Mouse (Mus musculus): ENCODE results near the gene Tmem143. TPM values are rescaled to one million over a fixed set of nuclear protein-coding genes. Genes with fewer than 3 reads are reported as not detected.

The Tmem143 gene
- polyA plus RNA-seq, 1 experiment from 2014 or later, result 8.7 TPM

GRCm38 (mm10) chr7:45914067-45914466, 17.3 kb downstream of the Tmem143 start:
- ATAC-seq (ENCODE audit: insufficient number of reproducible peaks, insufficient read depth, low FRiP score, low read depth), result no peak
- H3K9ac ChIP-seq (ENCODE audit: low read length), result no peak overlapping the region
- WGBS, result 83% methylated on average over 6 of the region's 6 CpGs

GRCm38 (mm10) chr7:45915011-45915410, 18.3 kb downstream of the Tmem143 start:
- Histone ChIP-seq H3K4me1 (ENCODE audit: control insufficient read depth in 2 of 2, insufficient read depth in 2 of 2, low read length in 2 of 2) (peaks cover 14 to 19% of the 10 kb centered on the region in 2 experiments), H3K9ac (ENCODE audit: low read length) (no peak overlapping the region), H3K36me3 (ENCODE audit: control insufficient read depth, insufficient read depth, low read length) (peaks cover 19% of the 10 kb centered on the region), H3K27me3 (ENCODE audit: control insufficient read depth, insufficient read depth, low read length) (no peaks in the 10 kb centered on the region), H3K9me3 (ENCODE audit: control insufficient read depth, low read length) (no peaks in the 10 kb centered on the region), H3K4me3 (ENCODE audit: control insufficient read depth in 1 of 2, insufficient read depth in 1 of 2, low read depth in 1 of 2, low read length in 2 of 2) (no peak overlapping the region), H3K27ac (replicated peaks in 1 of 2; ENCODE audit: control insufficient read depth in 1 of 2, insufficient read depth in 1 of 2, low read depth in 2 of 2, low read length in 2 of 2) (no peak overlapping the region), H3K4me2 (ENCODE audit: low read length) (no peak overlapping the region)
- no peak for ATAC-seq (ENCODE audit: insufficient number of reproducible peaks, insufficient read depth, low FRiP score, low read depth)
- 89% methylated on average over 5 of the region's 5 CpGs for WGBS

More at GRCm38 (mm10) chr7:45914067-45914466, 17.3 kb downstream of the Tmem143 start:
- H3K27ac ChIP-seq (replicated peaks in 1 of 2; ENCODE audit: control insufficient read depth in 1 of 2, insufficient read depth in 1 of 2, low read depth in 2 of 2, low read length in 2 of 2), result no peak overlapping the region
- no peak overlapping the region for H3K4me3 ChIP-seq (ENCODE audit: control insufficient read depth in 1 of 2, insufficient read depth in 1 of 2, low read depth in 1 of 2, low read length in 2 of 2)
- H3K4me1 ChIP-seq (ENCODE audit: control insufficient read depth in 2 of 2, insufficient read depth in 2 of 2, low read length in 2 of 2), result peaks cover 14 to 19% of the 10 kb centered on the region in 2 experiments
- H3K36me3 ChIP-seq (ENCODE audit: control insufficient read depth, insufficient read depth, low read length), result peaks cover 25% of the 10 kb centered on the region
- H3K9me3 ChIP-seq (ENCODE audit: control insufficient read depth, low read length), result no peaks in the 10 kb centered on the region
- H3K27me3 ChIP-seq (ENCODE audit: control insufficient read depth, insufficient read depth, low read length), result no peaks in the 10 kb centered on the region
- H3K4me2 ChIP-seq (ENCODE audit: low read length), result no peak overlapping the region

GRCm38 (mm10) chr7:45916056-45917003, 19.6 kb downstream of the Tmem143 start:
- peak; percentile 60 for ATAC-seq (ENCODE audit: insufficient number of reproducible peaks, insufficient read depth, low FRiP score, low read depth)
- H3K9me3 ChIP-seq (ENCODE audit: control insufficient read depth, low read length), result no peaks in the 10 kb centered on the region
- H3K9ac ChIP-seq (ENCODE audit: low read length), result peak overlapping the region; percentile 66
- H3K27ac ChIP-seq (replicated peaks in 1 of 2; ENCODE audit: control insufficient read depth in 1 of 2, insufficient read depth in 1 of 2, low read depth in 2 of 2, low read length in 2 of 2), result peak overlapping the region; percentile 31 to 34
- peak overlapping the region; percentile 34 for H3K4me3 ChIP-seq (ENCODE audit: control insufficient read depth in 1 of 2, insufficient read depth in 1 of 2, low read depth in 1 of 2, low read length in 2 of 2)
- peaks cover 14% of the 10 kb centered on the region for H3K36me3 ChIP-seq (ENCODE audit: control insufficient read depth, insufficient read depth, low read length)
- peaks cover 15 to 19% of the 10 kb centered on the region in 2 experiments for H3K4me1 ChIP-seq (ENCODE audit: control insufficient read depth in 2 of 2, insufficient read depth in 2 of 2, low read length in 2 of 2)
- no peaks in the 10 kb centered on the region for H3K27me3 ChIP-seq (ENCODE audit: control insufficient read depth, insufficient read depth, low read length)
- peak overlapping the region; percentile 61 for H3K4me2 ChIP-seq (ENCODE audit: low read length)
- WGBS, result 38% methylated on average over 26 of the region's 26 CpGs

GRCm38 (mm10) chr7:45917004-45917704, 20.4 kb downstream of the Tmem143 start:
- no peaks in the 10 kb centered on the region for H3K9me3 ChIP-seq (ENCODE audit: control insufficient read depth, low read length)
- WGBS, result 35% methylated on average over 13 of the region's 13 CpGs
- H3K27me3 ChIP-seq (ENCODE audit: control insufficient read depth, insufficient read depth, low read length), result no peaks in the 10 kb centered on the region
- peak overlapping the region; percentile 66 for H3K9ac ChIP-seq (ENCODE audit: low read length)
- H3K4me2 ChIP-seq (ENCODE audit: low read length), result peak overlapping the region; percentile 61
- peaks cover 14% of the 10 kb centered on the region for H3K36me3 ChIP-seq (ENCODE audit: control insufficient read depth, insufficient read depth, low read length)
- H3K4me1 ChIP-seq (ENCODE audit: control insufficient read depth in 2 of 2, insufficient read depth in 2 of 2, low read length in 2 of 2), result peaks cover 17 to 21% of the 10 kb centered on the region in 2 experiments
- H3K4me3 ChIP-seq (ENCODE audit: control insufficient read depth in 1 of 2, insufficient read depth in 1 of 2, low read depth in 1 of 2, low read length in 2 of 2), result peak overlapping the region in 1 of 2 experiments; percentile 34; a peak in 1 of 4 replicates
- ATAC-seq (ENCODE audit: insufficient number of reproducible peaks, insufficient read depth, low FRiP score, low read depth), result no peak
- peak overlapping the region; percentile 24 to 34; a peak in 3 of 4 replicates for H3K27ac ChIP-seq (replicated peaks in 1 of 2; ENCODE audit: control insufficient read depth in 1 of 2, insufficient read depth in 1 of 2, low read depth in 2 of 2, low read length in 2 of 2)

- Histone ChIP-seq H3K4me2 (ENCODE audit: low read length) (no peak overlapping the region), H3K9me3 (ENCODE audit: control insufficient read depth, low read length) (no peaks in the 10 kb centered on the region), H3K36me3 (ENCODE audit: control insufficient read depth, insufficient read depth, low read length) (peaks cover 14% of the 10 kb centered on the region), H3K27me3 (ENCODE audit: control insufficient read depth, insufficient read depth, low read length) (no peaks in the 10 kb centered on the region), H3K27ac (replicated peaks in 1 of 2; ENCODE audit: control insufficient read depth in 1 of 2, insufficient read depth in 1 of 2, low read depth in 2 of 2, low read length in 2 of 2) (no peak overlapping the region), H3K4me1 (ENCODE audit: control insufficient read depth in 2 of 2, insufficient read depth in 2 of 2, low read length in 2 of 2) (peaks cover 23 to 28% of the 10 kb centered on the region in 2 experiments), H3K9ac (ENCODE audit: low read length) (no peak overlapping the region), H3K4me3 (ENCODE audit: control insufficient read depth in 1 of 2, insufficient read depth in 1 of 2, low read depth in 1 of 2, low read length in 2 of 2) (no peak overlapping the region)
- WGBS, result 84% methylated on average over 15 of the region's 15 CpGs
- no peak for ATAC-seq (ENCODE audit: insufficient number of reproducible peaks, insufficient read depth, low FRiP score, low read depth)
Observed at GRCm38 (mm10) chr7:45917926-45918325, 21.2 kb downstream of the Tmem143 start.

GRCm38 (mm10) chr7:45919083-45919671, 22.4 kb downstream of the Tmem143 start:
- ATAC-seq (ENCODE audit: insufficient number of reproducible peaks, insufficient read depth, low FRiP score, low read depth), result no peak
- Histone ChIP-seq H3K9ac (ENCODE audit: low read length) (no peak overlapping the region), H3K9me3 (ENCODE audit: control insufficient read depth, low read length) (no peaks in the 10 kb centered on the region), H3K27me3 (ENCODE audit: control insufficient read depth, insufficient read depth, low read length) (no peaks in the 10 kb centered on the region), H3K4me3 (ENCODE audit: control insufficient read depth in 1 of 2, insufficient read depth in 1 of 2, low read depth in 1 of 2, low read length in 2 of 2) (no peak overlapping the region), H3K4me1 (ENCODE audit: control insufficient read depth in 2 of 2, insufficient read depth in 2 of 2, low read length in 2 of 2) (peaks cover 27 to 28% of the 10 kb centered on the region in 2 experiments), H3K27ac (replicated peaks in 1 of 2; ENCODE audit: control insufficient read depth in 1 of 2, insufficient read depth in 1 of 2, low read depth in 2 of 2, low read length in 2 of 2) (no peak overlapping the region), H3K36me3 (ENCODE audit: control insufficient read depth, insufficient read depth, low read length) (peaks cover 6% of the 10 kb centered on the region), H3K4me2 (ENCODE audit: low read length) (no peak overlapping the region; the same call in 1 of the 2 replicates)
- WGBS, result 67% methylated on average over 14 of the region's 14 CpGs

- H3K27me3 ChIP-seq (ENCODE audit: control insufficient read depth, insufficient read depth, low read length), result no peaks in the 10 kb centered on the region
- peak overlapping the region; percentile 72; the same call in 1 of the 2 replicates for H3K9ac ChIP-seq (ENCODE audit: low read length)
- no peak overlapping the region for H3K27ac ChIP-seq (replicated peaks in 1 of 2; ENCODE audit: control insufficient read depth in 1 of 2, insufficient read depth in 1 of 2, low read depth in 2 of 2, low read length in 2 of 2)
- ATAC-seq (ENCODE audit: insufficient number of reproducible peaks, insufficient read depth, low FRiP score, low read depth), result no peak
- H3K9me3 ChIP-seq (ENCODE audit: control insufficient read depth, low read length), result no peaks in the 10 kb centered on the region
- peak overlapping the region; percentile 48 to 49; a peak in 2 of 4 replicates for H3K4me3 ChIP-seq (ENCODE audit: control insufficient read depth in 1 of 2, insufficient read depth in 1 of 2, low read depth in 1 of 2, low read length in 2 of 2)
- WGBS, result 71% methylated on average over 4 of the region's 4 CpGs
- peaks cover 28 to 31% of the 10 kb centered on the region in 2 experiments for H3K4me1 ChIP-seq (ENCODE audit: control insufficient read depth in 2 of 2, insufficient read depth in 2 of 2, low read length in 2 of 2)
- H3K36me3 ChIP-seq (ENCODE audit: control insufficient read depth, insufficient read depth, low read length), result peaks cover 5% of the 10 kb centered on the region; the same call in 1 of the 2 replicates
- H3K4me2 ChIP-seq (ENCODE audit: low read length), result peak overlapping the region; percentile 62
Observed at GRCm38 (mm10) chr7:45919761-45920160, 23.0 kb downstream of the Tmem143 start.

All from heart, embryonic 14.5 days (tissue).